32 mouse cellular contexts compared by ENCODE assay signal in the genomic region with DNA sequence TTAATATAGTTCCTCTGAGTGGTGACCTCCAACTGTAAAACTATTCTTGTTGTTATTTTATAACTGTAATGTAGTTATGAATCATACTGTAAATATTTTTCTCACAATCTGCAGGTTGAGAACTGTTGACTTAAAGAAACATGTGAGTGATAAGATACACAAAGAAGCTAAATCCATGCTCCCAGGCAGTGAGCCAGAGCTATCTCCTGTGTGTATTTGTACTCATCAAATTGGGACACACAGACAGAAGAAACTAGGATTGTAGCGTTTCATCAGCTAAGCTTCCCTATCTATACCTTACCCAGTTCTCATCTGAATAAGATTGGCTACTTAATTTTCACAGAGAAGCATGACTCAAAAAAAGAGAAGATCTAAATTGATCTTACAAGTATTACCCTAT. TPM values are rescaled to one million over a fixed set of nuclear protein-coding genes. Genes with fewer than 3 reads are reported as not detected.
"Had no signal": no experiment of that assay in that cellular context is flagged by ENCODE, and none has a peak within 500 bp of the region (broad histone marks: within the 10 kb centered on the region; RNA-seq: fewer than 3 reads in every experiment).

No protein-coding gene starts in this region.

- H3K36me3 ChIP-seq: embryonic facial prominence, embryonic 10.5 days; embryonic facial prominence, embryonic 12.5 days; embryonic facial prominence, embryonic 13.5 days; embryonic facial prominence, embryonic 15.5 days; forebrain, embryonic 10.5 days; forebrain, embryonic 12.5 days; forebrain, embryonic 15.5 days had no signal

- H3K9ac ChIP-seq: embryonic facial prominence, embryonic 12.5 days; embryonic facial prominence, embryonic 13.5 days; embryonic facial prominence, embryonic 15.5 days; forebrain, embryonic 12.5 days; forebrain, embryonic 13.5 days; forebrain, embryonic 15.5 days; forebrain, postnatal 0 days had no signal

- H3K4me1 ChIP-seq: embryonic facial prominence, embryonic 10.5 days; embryonic facial prominence, embryonic 12.5 days; embryonic facial prominence, embryonic 13.5 days; embryonic facial prominence, embryonic 15.5 days; forebrain, embryonic 10.5 days; forebrain, embryonic 12.5 days; forebrain, embryonic 13.5 days; forebrain, embryonic 15.5 days had no signal

- DNase-seq: cerebellum, adult 2 months; cerebellum, adult 8-10 months; cerebellum, adult 9-11 months; cerebellum, postnatal 10 days; cerebellum, postnatal 14 days; cerebellum, postnatal 25 days; cerebellum, postnatal 36 days; embryo, embryonic 11 days; forebrain, postnatal 0 days; gastrocnemius, adult 2 months; gastrocnemius, postnatal 10 days; gastrocnemius, postnatal 14 days; gastrocnemius, postnatal 25 days; gastrocnemius, postnatal 36 days; heart, adult 18-20 months; heart, adult 2 months had no signal

- H3K4me2 ChIP-seq: embryonic facial prominence, embryonic 12.5 days; embryonic facial prominence, embryonic 13.5 days; embryonic facial prominence, embryonic 15.5 days; forebrain, embryonic 12.5 days; forebrain, embryonic 13.5 days; forebrain, embryonic 15.5 days had no signal

- H3K27ac ChIP-seq: embryonic facial prominence, embryonic 10.5 days; embryonic facial prominence, embryonic 12.5 days; embryonic facial prominence, embryonic 13.5 days; embryonic facial prominence, embryonic 15.5 days; forebrain, embryonic 10.5 days; forebrain, embryonic 12.5 days; forebrain, embryonic 13.5 days; forebrain, embryonic 15.5 days; gastrocnemius, adult 2 months; heart, adult 2 months had no signal

- ATAC-seq: forebrain, embryonic 13.5 days; forebrain, embryonic 14.5 days; forebrain, embryonic 15.5 days; forebrain, embryonic 16.5 days; forebrain, postnatal 0 days had no signal

- H3K4me3 ChIP-seq: embryonic facial prominence, embryonic 10.5 days; embryonic facial prominence, embryonic 12.5 days; embryonic facial prominence, embryonic 13.5 days; embryonic facial prominence, embryonic 15.5 days; erythroblast, embryonic 14.5 days; forebrain, embryonic 10.5 days; forebrain, embryonic 12.5 days; forebrain, embryonic 13.5 days; forebrain, embryonic 15.5 days; gastrocnemius, adult 2 months; heart, adult 2 months had no signal

- H3K9me3 ChIP-seq: embryonic facial prominence, embryonic 10.5 days; embryonic facial prominence, embryonic 12.5 days; embryonic facial prominence, embryonic 13.5 days; embryonic facial prominence, embryonic 15.5 days; forebrain, embryonic 10.5 days; forebrain, embryonic 12.5 days; forebrain, embryonic 13.5 days; forebrain, embryonic 15.5 days had no signal

- H3K27me3 ChIP-seq: embryonic facial prominence, embryonic 12.5 days; embryonic facial prominence, embryonic 13.5 days; embryonic facial prominence, embryonic 15.5 days; forebrain, embryonic 12.5 days; forebrain, embryonic 13.5 days; forebrain, embryonic 15.5 days had no signal

RNA-seq across cellular contexts. Expression of gene Gjc3, which starts 19.8 kb away (rescaled TPM):
- total RNA-seq: common myeloid progenitor, adult 5-6 weeks; granulocyte monocyte progenitor cell, adult 5-6 weeks had no signal
- polyA plus RNA-seq: embryonic facial prominence, embryonic 11.5 days; erythroblast, embryonic 14.5 days; forebrain, embryonic 10.5 days; forebrain, embryonic 11.5 days; forebrain, embryonic 12.5 days had no signal

RNA-seq across cellular contexts. Expression of gene Cyp3a13, which starts 21.7 kb away (rescaled TPM):
- total RNA-seq: common myeloid progenitor, adult 5-6 weeks; forebrain, postnatal 0 days; gastrocnemius, adult 2 months; gastrocnemius, postnatal 10 days; gastrocnemius, postnatal 14 days; granulocyte monocyte progenitor cell, adult 5-6 weeks had no signal
- polyA plus RNA-seq: embryonic facial prominence, embryonic 10.5 days; embryonic facial prominence, embryonic 11.5 days; embryonic facial prominence, embryonic 12.5 days; embryonic facial prominence, embryonic 13.5 days; embryonic facial prominence, embryonic 14.5 days; erythroblast, embryonic 14.5 days; forebrain, embryonic 10.5 days; forebrain, embryonic 11.5 days; forebrain, embryonic 12.5 days; forebrain, embryonic 13.5 days; forebrain, embryonic 14.5 days; forebrain, embryonic 15.5 days; forebrain, embryonic 16.5 days; forebrain, postnatal 0 days had no signal

RNA-seq across cellular contexts. Expression of gene Azgp1, which starts 38.2 kb away (rescaled TPM):
- total RNA-seq: common myeloid progenitor, adult 5-6 weeks; forebrain, postnatal 0 days; gastrocnemius, adult 2 months; gastrocnemius, postnatal 14 days; gastrocnemius, postnatal 25 days; granulocyte monocyte progenitor cell, adult 5-6 weeks; heart, adult 18-20 months; heart, adult 2 months had no signal
- polyA plus RNA-seq: embryonic facial prominence, embryonic 10.5 days; embryonic facial prominence, embryonic 11.5 days; embryonic facial prominence, embryonic 12.5 days; erythroblast, embryonic 14.5 days; forebrain, embryonic 10.5 days; forebrain, embryonic 11.5 days; forebrain, embryonic 12.5 days; forebrain, embryonic 13.5 days; forebrain, embryonic 14.5 days; forebrain, embryonic 15.5 days; forebrain, embryonic 16.5 days; forebrain, postnatal 0 days; heart, adult 2 months had no signal
